Mouse (Mus musculus) megakaryocyte, embryonic 14.5 days (primary cell): Measurements from ENCODE around the gene Slc12a8.

Source experiments
- FLI1 ChIP-seq: IDR thresholded peaks from 2 replicates; pipeline ENCODE4 v1.6.1; 2012; ENCODE audit warnings: low read length, inconsistent platforms, mixed read lengths
- GATA1 ChIP-seq: IDR thresholded peaks from 3 replicates; pipeline ENCODE4 v1.6.1; 2012; ENCODE audit warnings: mixed read lengths, low read length, inconsistent platforms, borderline replicate concordance

DNA sequence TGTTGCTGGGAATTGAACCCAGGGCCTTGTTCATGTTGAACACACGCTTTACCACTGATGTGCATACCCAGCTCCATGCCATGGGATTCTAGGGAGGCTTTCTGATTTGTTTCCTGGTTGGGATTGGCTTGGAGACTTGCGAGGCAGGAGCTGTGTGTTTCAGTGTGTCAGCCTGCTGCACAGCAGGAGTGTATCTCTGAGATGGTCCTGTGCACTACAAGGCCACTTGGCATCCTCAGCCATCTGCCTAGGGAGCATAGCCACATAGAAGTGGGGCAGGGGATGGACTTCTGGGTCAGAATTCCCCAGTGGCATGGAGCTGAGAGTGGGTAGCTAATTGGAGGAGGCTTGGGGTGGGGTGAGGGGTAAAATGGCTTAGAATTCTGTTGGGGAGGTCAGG is 63.2 kb downstream of the Slc12a8 start:
- TF ChIP-seq GATA1 (no peak), FLI1 (no peak)
